Mouse (Mus musculus) heart, embryonic 11.5 days (tissue): Measurements from ENCODE around the gene Mphosph9. TPM values are rescaled to one million over a fixed set of nuclear protein-coding genes. Genes with fewer than 3 reads are reported as not detected.

ENCODE experiments used
- ATAC-seq: fragments of 200-750 bp; cut with Nextera tagmentation; replicated peaks from 2 replicates; pipeline ENCODE4 v1.8.0; 2017; ENCODE audit warnings: moderate library complexity; ENCODE audit not compliant: insufficient number of reproducible peaks, low FRiP score, low TSS enrichment
- H3K27ac ChIP-seq: fragments of 300-500 bp; sonication (generic); 2 replicates; pipeline ENCODE4 v1.5.1; 2014; ENCODE audit warnings: mild to moderate bottlenecking, low read depth, low read length
- H3K27me3 ChIP-seq: fragments of 300-500 bp; sonication (generic); 2 replicates; pipeline ENCODE4 v1.6.1; 2014; ENCODE audit warnings: mild to moderate bottlenecking, low read length, mixed read lengths; ENCODE audit not compliant: control insufficient read depth, insufficient read depth
- H3K36me3 ChIP-seq: fragments of 300-500 bp; sonication (generic); 2 replicates; pipeline ENCODE4 v1.6.1; 2014; ENCODE audit warnings: mild to moderate bottlenecking, low read length, moderate library complexity, mixed read lengths; ENCODE audit not compliant: control insufficient read depth, insufficient read depth
- H3K4me1 ChIP-seq: fragments of 300-500 bp; sonication (generic); 2 replicates; pipeline ENCODE4 v1.6.1; 2014; ENCODE audit warnings: low read length; ENCODE audit not compliant: control insufficient read depth, insufficient read depth
- H3K4me2 ChIP-seq: fragments of 300-500 bp; sonication (generic); 2 replicates; pipeline ENCODE4 v1.6.1; 2014; ENCODE audit warnings: mild to moderate bottlenecking, moderate library complexity
- H3K4me3 ChIP-seq: fragments of 300-500 bp; sonication (generic); 2 replicates; pipeline ENCODE4 v1.5.1; 2014; ENCODE audit warnings: low read depth, low read length
- H3K9ac ChIP-seq: fragments of 300-500 bp; sonication (generic); 2 replicates; pipeline ENCODE4 v1.6.1; 2014; ENCODE audit warnings: mild to moderate bottlenecking, low read depth, low read length, moderate library complexity
- H3K9me3 ChIP-seq: fragments of 300-500 bp; sonication (generic); replicated peaks from 2 replicates; pipeline ENCODE4 v1.6.1; 2016; ENCODE audit warnings: low read length; ENCODE audit not compliant: control insufficient read depth
- WGBS: fragments of 180-500 bp; shearing (Covaris S2); extraction: QIAGEN DNeasy Blood & Tissue Kit; methylation state at CpG from one replicate; pipeline ENCODE4 v1.1.7; 2014; ENCODE audit not compliant: insufficient replicate concordance; 5-methylcytosine and 5-hydroxymethylcytosine counted together
- polyA plus RNA-seq: library from polyadenylated mRNA; unstranded; fragments of >200 nt; fragmentation: Nextera tagmentation; extraction: Ambion mirVana; gene quantifications from 2 replicates; pipeline ENCODE4 v1.2.1, GENCODE M21; 2014

Mphosph9 gene
- polyA plus RNA-seq, 1 experiment from 2014 or later = 15.5 TPM

DNA sequence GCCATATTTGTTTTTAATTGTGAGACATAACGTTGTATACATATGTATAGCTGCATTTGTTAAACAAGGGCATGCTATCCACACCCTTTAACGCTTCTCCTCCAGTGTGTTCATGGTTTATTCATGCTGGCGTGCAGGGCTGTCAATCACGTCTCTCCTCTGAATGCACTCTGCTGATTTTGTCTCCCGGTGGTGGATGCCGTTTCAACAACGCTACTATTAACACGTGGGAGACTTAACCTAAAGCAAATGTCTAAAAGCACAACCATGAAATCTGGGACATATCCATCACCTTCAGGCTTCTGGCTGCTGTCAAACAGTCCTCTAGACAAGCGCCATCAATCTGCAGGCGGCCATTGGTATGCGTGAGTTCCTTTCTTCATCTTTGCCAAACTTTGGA, 58.1 kb downstream of the Mphosph9 start:
- H3K27ac ChIP-seq = no peak overlapping the region
- H3K9me3 ChIP-seq = no peaks in the 10 kb centered on the region; the same call in 1 of the 2 replicates
- H3K4me3 ChIP-seq = no peak overlapping the region
- H3K9ac ChIP-seq = no peak overlapping the region
- peaks cover 13% of the 10 kb centered on the region for H3K4me1 ChIP-seq
- ATAC-seq = no peak
- H3K36me3 ChIP-seq = peaks cover 4% of the 10 kb centered on the region
- WGBS = 71% methylated on average over 11 of the region's 11 CpGs
- H3K27me3 ChIP-seq = no peaks in the 10 kb centered on the region
- no peak overlapping the region for H3K4me2 ChIP-seq

DNA sequence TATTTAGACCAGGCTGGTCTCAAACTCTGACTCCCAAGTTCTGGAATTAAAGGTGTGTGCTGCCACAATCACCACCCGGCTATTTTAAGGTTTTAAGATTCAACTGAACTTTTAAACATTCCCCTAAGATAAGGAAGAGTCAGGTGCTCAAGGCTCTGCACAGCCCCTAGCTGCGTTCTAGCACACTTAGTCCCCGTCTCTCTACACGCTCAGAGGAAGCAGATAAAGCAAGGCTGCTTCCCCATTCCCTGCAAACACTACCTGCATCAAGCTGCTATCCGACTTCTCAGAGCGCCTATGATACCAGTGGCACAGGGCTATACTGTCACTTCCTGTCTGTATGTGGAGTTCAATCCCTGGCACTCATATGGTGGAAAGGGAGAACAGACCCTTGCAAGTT, 60.1 kb downstream of the Mphosph9 start:
- Histone ChIP-seq H3K4me1 (peaks cover 13% of the 10 kb centered on the region), H3K9me3 (no peaks in the 10 kb centered on the region; the same call in 1 of the 2 replicates), H3K4me2 (no peak overlapping the region), H3K9ac (no peak overlapping the region), H3K4me3 (no peak overlapping the region), H3K36me3 (peaks cover 9% of the 10 kb centered on the region), H3K27ac (no peak overlapping the region), H3K27me3 (no peaks in the 10 kb centered on the region)
- no peak for ATAC-seq
- 40% methylated on average over 6 of the region's 6 CpGs for WGBS

DNA sequence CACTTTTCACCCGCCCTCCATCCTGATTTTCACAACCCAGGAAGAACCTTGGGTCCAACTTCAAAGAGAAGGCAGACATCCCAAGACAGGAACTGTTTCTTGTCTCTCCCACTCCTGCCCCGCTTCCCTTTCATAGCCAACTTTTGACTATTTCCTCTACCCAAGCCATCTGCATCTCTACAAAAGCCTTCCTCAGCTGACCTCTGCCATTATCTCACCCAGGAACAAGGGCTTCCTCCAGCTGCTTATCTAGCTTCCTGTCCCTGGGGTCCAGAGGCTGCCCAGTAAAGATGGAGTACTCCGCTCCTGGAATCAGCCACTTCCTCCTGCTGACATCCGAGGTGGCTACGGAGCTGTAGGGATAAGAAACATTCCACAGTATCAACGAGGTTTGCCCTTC, 61.0 kb downstream of the Mphosph9 start:
- Histone ChIP-seq H3K27me3 (no peaks in the 10 kb centered on the region), H3K9me3 (no peaks in the 10 kb centered on the region; the same call in 1 of the 2 replicates), H3K9ac (no peak overlapping the region), H3K4me2 (no peak overlapping the region), H3K36me3 (peaks cover 9% of the 10 kb centered on the region), H3K4me1 (peaks cover 13% of the 10 kb centered on the region), H3K27ac (peak overlapping the region; percentile 41; the same call in 1 of the 2 replicates), H3K4me3 (no peak overlapping the region)
- no peak for ATAC-seq
- WGBS = 17% methylated on average over 6 of the region's 6 CpGs

DNA sequence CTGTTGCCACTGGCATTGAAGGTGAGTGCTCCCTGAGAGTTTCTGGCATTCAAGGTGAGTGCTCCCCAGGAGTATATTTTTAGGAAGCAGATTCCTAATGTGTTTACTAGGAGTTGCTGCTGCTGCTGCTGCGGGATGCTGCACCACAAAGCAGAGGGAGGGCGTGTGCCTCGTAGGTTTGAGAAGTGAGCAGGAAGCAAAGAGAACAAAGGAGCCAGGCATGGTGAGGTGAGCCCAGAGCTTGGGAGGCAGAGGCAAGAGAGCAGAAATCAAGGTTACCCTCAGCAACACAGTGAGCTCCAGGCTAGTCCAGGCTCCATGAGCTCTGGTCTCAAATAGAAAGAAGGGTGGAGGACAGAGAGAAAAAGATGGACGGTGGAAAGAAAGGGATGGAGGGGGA, 64.5 kb downstream of the Mphosph9 start:
- Histone ChIP-seq H3K9ac (no peak overlapping the region), H3K27me3 (no peaks in the 10 kb centered on the region), H3K27ac (no peak overlapping the region), H3K4me2 (no peak overlapping the region), H3K36me3 (peaks cover 14% of the 10 kb centered on the region), H3K4me1 (peaks cover 8% of the 10 kb centered on the region), H3K4me3 (no peak overlapping the region), H3K9me3 (no peaks in the 10 kb centered on the region)
- WGBS = 76% methylated on average over 4 of the region's 4 CpGs
- no peak for ATAC-seq

DNA sequence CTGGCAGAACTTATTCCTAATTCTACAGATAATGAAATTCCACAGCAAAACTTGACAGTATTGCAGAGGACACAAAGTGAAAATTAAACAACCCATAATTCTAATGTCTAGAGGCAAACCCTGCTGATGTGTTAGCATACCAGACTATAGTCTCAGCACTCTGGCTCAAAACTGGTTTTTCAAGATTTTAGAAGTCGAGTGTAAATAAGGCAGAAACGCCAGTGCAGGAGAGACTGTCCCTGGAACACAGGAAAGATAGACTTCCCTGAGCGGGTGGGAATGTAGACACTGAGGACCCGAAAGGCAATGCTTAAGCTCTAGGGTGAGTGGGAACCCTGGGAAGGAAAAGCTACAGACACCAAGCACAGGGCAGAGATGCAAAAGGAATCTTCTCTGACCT, 65.7 kb downstream of the Mphosph9 start:
- 78% methylated on average over 4 of the region's 4 CpGs for WGBS
- H3K36me3 ChIP-seq = peaks cover 21% of the 10 kb centered on the region
- H3K27me3 ChIP-seq = no peaks in the 10 kb centered on the region

DNA sequence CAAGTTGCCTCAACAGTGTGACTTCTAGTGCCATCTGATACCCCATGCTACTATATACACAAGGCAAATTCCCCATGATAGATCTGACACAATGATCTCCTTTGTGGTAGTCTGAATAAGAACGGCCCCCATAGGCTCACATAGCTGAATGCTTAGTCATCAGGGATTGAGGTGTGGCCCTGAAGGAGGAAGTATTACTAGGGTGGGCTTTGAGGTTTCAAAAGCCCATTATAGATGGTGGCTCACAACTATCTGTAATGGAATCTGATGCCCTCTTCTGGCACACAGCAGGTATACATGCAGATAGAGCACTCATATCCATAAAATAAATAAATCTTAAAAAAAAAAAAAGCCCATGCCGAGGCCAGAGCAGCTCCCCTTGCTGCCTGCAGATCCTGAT, 68.6 kb downstream of the Mphosph9 start:
- H3K27me3 ChIP-seq = no peaks in the 10 kb centered on the region
- H3K4me3 ChIP-seq = no peak overlapping the region
- ATAC-seq = no peak
- H3K9me3 ChIP-seq = no peaks in the 10 kb centered on the region
- H3K4me2 ChIP-seq = no peak overlapping the region
- peaks cover 23% of the 10 kb centered on the region for H3K36me3 ChIP-seq
- no peaks in the 10 kb centered on the region for H3K4me1 ChIP-seq
- no peak overlapping the region for H3K27ac ChIP-seq
- no peak overlapping the region for H3K9ac ChIP-seq
- WGBS = 80% methylated on average over 2 of the region's 2 CpGs

More for the DNA sequence above, 65.7 kb downstream of the Mphosph9 start:
- H3K4me1 ChIP-seq = peaks cover 6% of the 10 kb centered on the region
- H3K4me3 ChIP-seq = no peak overlapping the region
- no peaks in the 10 kb centered on the region for H3K9me3 ChIP-seq
- no peak overlapping the region for H3K9ac ChIP-seq
- no peak for ATAC-seq
- no peak overlapping the region for H3K27ac ChIP-seq
- no peak overlapping the region for H3K4me2 ChIP-seq

DNA sequence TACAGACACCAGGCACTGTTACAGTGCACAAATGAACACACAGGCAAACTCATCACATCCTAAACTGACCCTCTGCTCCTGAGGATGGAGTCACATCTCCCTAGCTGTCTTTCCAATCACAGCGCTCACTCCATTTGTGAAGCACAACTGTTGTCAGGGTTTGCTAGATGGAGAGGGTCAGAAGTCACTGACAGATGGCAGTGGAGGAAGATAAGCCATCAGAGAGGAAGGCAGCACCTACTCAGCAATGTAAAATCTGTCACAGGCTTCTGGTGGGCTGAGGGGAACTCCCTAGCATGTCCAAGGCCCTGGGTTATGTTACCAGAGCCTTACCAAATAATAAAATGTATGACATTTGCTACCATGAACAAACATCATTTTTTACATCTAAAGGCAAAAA, 69.7 kb downstream of the Mphosph9 start:
- Histone ChIP-seq H3K9me3 (no peaks in the 10 kb centered on the region), H3K36me3 (peaks cover 22% of the 10 kb centered on the region), H3K9ac (no peak overlapping the region), H3K4me1 (no peaks in the 10 kb centered on the region), H3K27me3 (no peaks in the 10 kb centered on the region), H3K4me3 (no peak overlapping the region), H3K4me2 (no peak overlapping the region), H3K27ac (no peak overlapping the region)
- WGBS = 100% methylated on average over 1 of the region's 1 CpGs
- ATAC-seq = no peak

DNA sequence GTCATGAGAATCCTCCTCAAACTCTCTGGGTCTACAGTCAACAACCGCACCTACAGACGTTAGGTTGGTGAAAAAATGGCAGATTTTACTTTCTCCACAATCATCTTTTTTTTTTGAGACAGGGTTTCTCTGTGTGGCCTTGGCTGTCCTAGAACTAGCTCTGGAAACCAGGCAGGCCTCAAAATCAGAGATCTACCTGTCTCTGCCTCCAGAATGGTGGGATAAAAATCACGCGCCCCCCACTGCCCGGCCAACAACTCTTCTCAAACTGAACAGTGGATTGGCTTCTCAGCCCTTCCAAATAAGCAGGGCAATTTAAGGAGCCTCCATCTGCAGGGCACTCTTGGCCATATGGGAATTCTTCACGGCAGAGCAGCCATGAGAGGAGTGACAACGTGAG, 72.6 kb downstream of the Mphosph9 start:
- Histone ChIP-seq H3K4me1 (peaks cover 5% of the 10 kb centered on the region; the same call in 1 of the 2 replicates), H3K27me3 (no peaks in the 10 kb centered on the region), H3K9ac (no peak overlapping the region), H3K4me3 (no peak overlapping the region), H3K4me2 (no peak overlapping the region), H3K9me3 (no peaks in the 10 kb centered on the region), H3K36me3 (peaks cover 24% of the 10 kb centered on the region), H3K27ac (no peak overlapping the region)
- ATAC-seq = no peak
- 89% methylated on average over 7 of the region's 7 CpGs for WGBS

DNA sequence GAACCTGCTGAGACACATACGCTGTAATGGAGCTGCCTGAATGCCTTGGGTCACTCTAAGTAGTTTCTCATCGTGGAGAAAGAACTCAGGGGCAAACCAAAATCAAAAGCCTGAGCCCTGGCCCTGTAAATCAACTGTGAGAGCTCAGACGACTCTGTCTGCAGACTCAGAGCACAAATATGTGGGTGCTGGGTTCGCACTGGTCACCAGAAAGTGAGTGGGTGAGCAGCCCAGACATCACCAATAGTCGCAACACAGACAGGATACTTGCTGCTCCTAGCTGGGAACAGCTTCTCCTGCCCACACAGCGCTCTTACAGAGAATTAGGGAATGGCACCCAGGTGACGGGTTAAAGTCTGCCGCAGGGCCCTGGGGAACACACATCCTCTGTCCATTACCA, 74.2 kb downstream of the Mphosph9 start:
- Histone ChIP-seq H3K9me3 (no peaks in the 10 kb centered on the region), H3K27me3 (no peaks in the 10 kb centered on the region), H3K4me2 (no peak overlapping the region), H3K4me3 (no peak overlapping the region), H3K9ac (no peak overlapping the region), H3K27ac (no peak overlapping the region), H3K36me3 (peaks cover 18% of the 10 kb centered on the region), H3K4me1 (peaks cover 10% of the 10 kb centered on the region)
- WGBS = 85% methylated on average over 8 of the region's 8 CpGs
- ATAC-seq = no peak
